Comparison of ENCODE assay signal across 8 mouse cellular contexts in genomic region chr7:16402968-16403948, GRCm38 (mm10). TPM values are rescaled to one million over a fixed set of nuclear protein-coding genes. Genes with fewer than 3 reads are reported as not detected.
DNase-seq lines count a peak whose midpoint lies in the region; ATAC-seq lines count a peak whose summit lies in the region.

No protein-coding gene starts in this region.

- peak overlapping the region; percentile 100 for H3K27ac ChIP-seq in embryonic facial prominence, embryonic 15.5 days (replicated peaks)
- H3K27ac ChIP-seq in intestine, embryonic 15.5 days: peak overlapping the region; percentile 100

- WGBS in embryonic facial prominence, embryonic 15.5 days: 28% methylated on average over 21 of the region's 21 CpGs
- 24% methylated on average over 21 of the region's 21 CpGs for WGBS in intestine, embryonic 15.5 days

- DNase-seq in adrenal gland, postnatal 10 days: peak; percentile 19
- no peak for DNase-seq in adrenal gland, postnatal 25 days
- peak; percentile 62 for DNase-seq in CD4-positive helper T cell, adult 2 months (ENCODE audit: low read depth, low spot score)
- peak; percentile 37 to 51 for DNase-seq in lung, postnatal 4 days
- DNase-seq in splenic B cell, adult 2 months (ENCODE audit: low read depth, low spot score): peak; percentile 60
- DNase-seq in frontal cortex, postnatal 25 days (ENCODE audit: low spot score in 2 of 2): no peak

- H3K9ac ChIP-seq in embryonic facial prominence, embryonic 15.5 days: peak overlapping the region; percentile 99
- peak overlapping the region; percentile 100 for H3K9ac ChIP-seq in intestine, embryonic 15.5 days

- H3K4me2 ChIP-seq in embryonic facial prominence, embryonic 15.5 days (replicated peaks): peak overlapping the region; percentile 59
- H3K4me2 ChIP-seq in intestine, embryonic 15.5 days (replicated peaks): peak overlapping the region; percentile 81

- ATAC-seq in embryonic facial prominence, embryonic 15.5 days (ENCODE audit: insufficient number of reproducible peaks, low FRiP score, low TSS enrichment, low read depth): no peak
- no peak for ATAC-seq in intestine, embryonic 15.5 days

- peak overlapping the region; percentile 89 for H3K4me3 ChIP-seq in embryonic facial prominence, embryonic 15.5 days (replicated peaks)
- H3K4me3 ChIP-seq in intestine, embryonic 15.5 days (replicated peaks): peak overlapping the region; percentile 86

- H3K36me3 ChIP-seq in embryonic facial prominence, embryonic 15.5 days: peaks cover 4% of the 10 kb centered on the region; the same call in 1 of the 2 replicates
- H3K36me3 ChIP-seq in intestine, embryonic 15.5 days: no peaks in the 10 kb centered on the region
- peaks cover 2% of the 10 kb centered on the region; the same call in 1 of the 2 replicates for H3K36me3 ChIP-seq in splenic B cell, adult 2 months (ENCODE audit: control insufficient read depth, insufficient read depth, low read length, poor library complexity, severe bottlenecking)

- peaks cover 41% of the 10 kb centered on the region for H3K4me1 ChIP-seq in embryonic facial prominence, embryonic 15.5 days
- H3K4me1 ChIP-seq in intestine, embryonic 15.5 days (replicated peaks): peaks cover 28% of the 10 kb centered on the region

- H3K27me3 ChIP-seq in embryonic facial prominence, embryonic 15.5 days: no peaks in the 10 kb centered on the region
- H3K27me3 ChIP-seq in intestine, embryonic 15.5 days (replicated peaks): no peaks in the 10 kb centered on the region
- H3K27me3 ChIP-seq in splenic B cell, adult 2 months (ENCODE audit: control insufficient read depth, insufficient read depth, low read length, poor library complexity, severe bottlenecking): no peaks in the 10 kb centered on the region

- H3K9me3 ChIP-seq in embryonic facial prominence, embryonic 15.5 days (replicated peaks): no peaks in the 10 kb centered on the region
- H3K9me3 ChIP-seq in intestine, embryonic 15.5 days: no peaks in the 10 kb centered on the region

RNA-seq across cellular contexts. Expression of gene Zc3h4, which starts 2.5 kb away (rescaled TPM):
- 10 to 100 TPM; 44.0 to 54.3 TPM for total RNA-seq in adrenal gland, postnatal 10 days (2021)
- total RNA-seq in adrenal gland, postnatal 25 days (2021): 47.1 and 57.3 TPM in 2 replicates
- 16.9 and 17.0 TPM in 2 replicates for polyA plus RNA-seq in embryonic facial prominence, embryonic 15.5 days (2015; fragmentation: Nextera tagmentation; extraction: Ambion mirVana)
- polyA plus RNA-seq in intestine, embryonic 15.5 days (2015; fragmentation: Nextera tagmentation; extraction: Ambion mirVana): 13.8 and 14.4 TPM in 2 replicates

RNA-seq across cellular contexts. Expression of gene Sae1, which starts 15.7 kb away (rescaled TPM):
- total RNA-seq in adrenal gland, postnatal 10 days (2021): 10 to 100 TPM; 60.8 to 64.0 TPM
- 67.1 and 74.1 TPM in 2 replicates for total RNA-seq in adrenal gland, postnatal 25 days (2021)
- 291 and 292 TPM in 2 replicates for polyA plus RNA-seq in embryonic facial prominence, embryonic 15.5 days (2015; fragmentation: Nextera tagmentation; extraction: Ambion mirVana)
- polyA plus RNA-seq in intestine, embryonic 15.5 days (2015; fragmentation: Nextera tagmentation; extraction: Ambion mirVana): 270 and 284 TPM in 2 replicates

RNA-seq across cellular contexts. Expression of gene Tmem160, which starts 49.3 kb away (rescaled TPM):
- 10 to 100 TPM; 43.9 to 46.8 TPM for total RNA-seq in adrenal gland, postnatal 10 days (2021)
- 62.2 and 70.3 TPM in 2 replicates for total RNA-seq in adrenal gland, postnatal 25 days (2021)
- 48.6 and 49.6 TPM in 2 replicates for polyA plus RNA-seq in embryonic facial prominence, embryonic 15.5 days (2015; fragmentation: Nextera tagmentation; extraction: Ambion mirVana)
- polyA plus RNA-seq in intestine, embryonic 15.5 days (2015; fragmentation: Nextera tagmentation; extraction: Ambion mirVana): 48.9 and 54.8 TPM in 2 replicates

Comparison
In these comparisons a context has a peak if more than half of its experiments do, and no peak if none do; other contexts are left out.
1. DNase-seq: peak in adrenal gland, postnatal 10 days (single experiment), CD4-positive helper T cell, adult 2 months (single experiment), lung, postnatal 4 days (2 of 2) and splenic B cell, adult 2 months (single experiment); none in adrenal gland, postnatal 25 days (single experiment) and frontal cortex, postnatal 25 days (0 of 2).